Mouse (Mus musculus) MEL (cell line): ENCODE measurements at regions not wholly inside any gene's neighbourhood (a gene's known extent, or its start where the extent isn't known, plus 50 kb on each side); places are given as distances from the start of the nearest gene placed in this dataset.

Source experiments
- DNase-seq: peaks from one replicate; pipeline ENCODE4 v3.0.0; 2011; ENCODE audit warnings: low read depth, low spot score
- H3K27ac ChIP-seq: 2 replicates; pipeline ENCODE4 v1.5.1; 2012; ENCODE audit warnings: low read depth, mild to moderate bottlenecking, control low read depth, low read length, moderate library complexity; ENCODE audit not compliant: control insufficient read depth
- H3K27me3 ChIP-seq, 2 experiments: fragments of 150-350 bp in 1 of 2; sonication (generic) in 1 of 2; 2 replicates each; pipeline ENCODE4 v1.6.1; 2012; ENCODE audit warnings: low read length in 2 of 2, mild to moderate bottlenecking in 2 of 2, improper control_type of control experiment in 1 of 2, moderate library complexity in 1 of 2; ENCODE audit not compliant: insufficient read depth in 2 of 2, control insufficient read depth in 1 of 2
- H3K36me3 ChIP-seq, 2 experiments: 2 replicates each; pipeline ENCODE4 v1.6.1; 2012 to 2014; ENCODE audit warnings: low read length in 2 of 2, improper control_type of control experiment in 1 of 2, inconsistent platforms in 1 of 2, mild to moderate bottlenecking in 1 of 2; ENCODE audit not compliant: insufficient read depth in 2 of 2, control insufficient read depth in 1 of 2
- H3K4me1 ChIP-seq, 2 experiments: fragments of 150-350 bp in 1 of 2; sonication (generic) in 1 of 2; 2 replicates each; pipeline ENCODE4 v1.6.1; 2012; ENCODE audit warnings: low read length in 2 of 2, improper control_type of control experiment in 1 of 2, mild to moderate bottlenecking in 1 of 2; ENCODE audit not compliant: insufficient read depth in 2 of 2, control insufficient read depth in 1 of 2
- H3K4me3 ChIP-seq, 2 experiments: fragments of 150-350 bp in 1 of 2; sonication (generic) in 1 of 2; 2 replicates each; pipeline ENCODE4 v1.5.1; 2012; ENCODE audit warnings: low read depth in 2 of 2, low read length in 2 of 2, mild to moderate bottlenecking in 2 of 2, moderate library complexity in 2 of 2, control low read depth in 1 of 2, improper control_type of control experiment in 1 of 2; ENCODE audit not compliant: control insufficient read depth in 1 of 2, insufficient read depth in 1 of 2
- H3K79me2 ChIP-seq: 2 replicates; pipeline ENCODE4 v1.6.1; 2012; ENCODE audit warnings: mild to moderate bottlenecking, low read length, moderate library complexity; ENCODE audit not compliant: control insufficient read depth, poor library complexity, insufficient read depth
- H3K9ac ChIP-seq: 2 replicates; pipeline ENCODE4 v1.6.1; 2012; ENCODE audit warnings: low read depth, mild to moderate bottlenecking, control low read depth, low read length, moderate library complexity; ENCODE audit not compliant: control insufficient read depth, poor library complexity, severe bottlenecking
- H3K9me3 ChIP-seq: fragments of 150-350 bp; sonication (generic); replicated peaks from 2 replicates; pipeline ENCODE4 v1.6.1; 2012; ENCODE audit warnings: mild to moderate bottlenecking, low read length, improper control_type of control experiment, moderate library complexity; ENCODE audit not compliant: insufficient read depth
- BHLHE40 ChIP-seq: IDR thresholded peaks from 2 replicates; pipeline ENCODE4 v1.6.1; 2012; ENCODE audit warnings: low read depth, mild to moderate bottlenecking, inconsistent platforms, low read length, improper control_type of control experiment, borderline replicate concordance
- CHD1 ChIP-seq: IDR thresholded peaks from 2 replicates; pipeline ENCODE4 v1.6.1; 2012; ENCODE audit warnings: low read depth, mild to moderate bottlenecking, inconsistent platforms, low read length, improper control_type of control experiment
- E2F4 ChIP-seq: IDR thresholded peaks from 2 replicates; pipeline ENCODE4 v1.6.1; 2011; ENCODE audit warnings: low read depth, low read length, improper control_type of control experiment, borderline replicate concordance
- ELF1 ChIP-seq: IDR thresholded peaks from 2 replicates; pipeline ENCODE4 v1.6.1; 2014; ENCODE audit warnings: low read depth, mild to moderate bottlenecking, inconsistent platforms, low read length, improper control_type of control experiment, moderate library complexity
- EP300 ChIP-seq, 2 experiments: IDR thresholded peaks; 2 replicates each; pipeline ENCODE4 v1.6.1; 2011; ENCODE audit warnings: improper control_type of control experiment in 2 of 2, low read length in 2 of 2, low read depth in 1 of 2, mild to moderate bottlenecking in 1 of 2
- ETS1 ChIP-seq: IDR thresholded peaks from 2 replicates; pipeline ENCODE4 v1.6.1; 2012; ENCODE audit warnings: low read depth, mild to moderate bottlenecking, inconsistent platforms, low read length, improper control_type of control experiment, moderate library complexity
- JUND ChIP-seq: IDR thresholded peaks from 2 replicates; pipeline ENCODE4 v1.6.1; 2011; ENCODE audit warnings: low read depth, mild to moderate bottlenecking, improper control_type of control experiment, low read length
- KAT2A ChIP-seq: conservative IDR thresholded peaks from 2 replicates; pipeline ENCODE4 v1.6.1; 2012; ENCODE audit warnings: low read depth, low read length, improper control_type of control experiment, inconsistent platforms
- MAZ ChIP-seq: IDR thresholded peaks from 2 replicates; pipeline ENCODE4 v1.6.1; 2012; ENCODE audit warnings: low read depth, mild to moderate bottlenecking, inconsistent platforms, low read length, improper control_type of control experiment
- MYC ChIP-seq: IDR thresholded peaks from 2 replicates; pipeline ENCODE4 v1.6.1; 2011; ENCODE audit warnings: low read depth, mild to moderate bottlenecking, low read length, improper control_type of control experiment, moderate library complexity
- POLR2AphosphoS2 ChIP-seq: IDR thresholded peaks from 2 replicates; pipeline ENCODE4 v1.6.1; 2011; ENCODE audit warnings: low read length, improper control_type of control experiment
- POLR2AphosphoS5 ChIP-seq: IDR thresholded peaks from 2 replicates; pipeline ENCODE4 v1.6.1; 2012; ENCODE audit warnings: low read depth, borderline replicate concordance, mild to moderate bottlenecking, inconsistent platforms, low read length, moderate library complexity, mixed read lengths
- RCOR1 ChIP-seq: IDR thresholded peaks from 2 replicates; pipeline ENCODE4 v1.6.1; 2012; ENCODE audit warnings: low read depth, mild to moderate bottlenecking, inconsistent platforms, low read length, improper control_type of control experiment
- SIN3A ChIP-seq: IDR thresholded peaks from 2 replicates; pipeline ENCODE4 v1.6.1; 2012; ENCODE audit warnings: low read length, improper control_type of control experiment, inconsistent platforms
- TBP ChIP-seq: IDR thresholded peaks from 2 replicates; pipeline ENCODE4 v1.8.0; 2011; ENCODE audit warnings: low read depth, low read length, improper control_type of control experiment
- TCF12 ChIP-seq: IDR thresholded peaks from 2 replicates; pipeline ENCODE4 v1.6.1; 2014; ENCODE audit warnings: low read depth, mild to moderate bottlenecking, inconsistent platforms, low read length, improper control_type of control experiment, moderate library complexity
- USF1 ChIP-seq: IDR thresholded peaks from 2 replicates; pipeline ENCODE4 v1.6.1; 2014; ENCODE audit warnings: low read depth, mild to moderate bottlenecking, inconsistent platforms, low read length, improper control_type of control experiment, moderate library complexity
- USF2 ChIP-seq, 2 experiments: IDR thresholded peaks; 2 replicates each; pipeline ENCODE4 v1.6.1; 2011 to 2012; ENCODE audit warnings: improper control_type of control experiment in 2 of 2, low read length in 2 of 2, borderline replicate concordance in 1 of 2, inconsistent platforms in 1 of 2, low read depth in 1 of 2, mild to moderate bottlenecking in 1 of 2; ENCODE audit not compliant: insufficient read depth in 1 of 2
- ZKSCAN1 ChIP-seq: IDR thresholded peaks from 2 replicates; pipeline ENCODE4 v1.6.1; 2012; ENCODE audit warnings: low read depth, mild to moderate bottlenecking, inconsistent platforms, low read length, improper control_type of control experiment, moderate library complexity

DNA sequence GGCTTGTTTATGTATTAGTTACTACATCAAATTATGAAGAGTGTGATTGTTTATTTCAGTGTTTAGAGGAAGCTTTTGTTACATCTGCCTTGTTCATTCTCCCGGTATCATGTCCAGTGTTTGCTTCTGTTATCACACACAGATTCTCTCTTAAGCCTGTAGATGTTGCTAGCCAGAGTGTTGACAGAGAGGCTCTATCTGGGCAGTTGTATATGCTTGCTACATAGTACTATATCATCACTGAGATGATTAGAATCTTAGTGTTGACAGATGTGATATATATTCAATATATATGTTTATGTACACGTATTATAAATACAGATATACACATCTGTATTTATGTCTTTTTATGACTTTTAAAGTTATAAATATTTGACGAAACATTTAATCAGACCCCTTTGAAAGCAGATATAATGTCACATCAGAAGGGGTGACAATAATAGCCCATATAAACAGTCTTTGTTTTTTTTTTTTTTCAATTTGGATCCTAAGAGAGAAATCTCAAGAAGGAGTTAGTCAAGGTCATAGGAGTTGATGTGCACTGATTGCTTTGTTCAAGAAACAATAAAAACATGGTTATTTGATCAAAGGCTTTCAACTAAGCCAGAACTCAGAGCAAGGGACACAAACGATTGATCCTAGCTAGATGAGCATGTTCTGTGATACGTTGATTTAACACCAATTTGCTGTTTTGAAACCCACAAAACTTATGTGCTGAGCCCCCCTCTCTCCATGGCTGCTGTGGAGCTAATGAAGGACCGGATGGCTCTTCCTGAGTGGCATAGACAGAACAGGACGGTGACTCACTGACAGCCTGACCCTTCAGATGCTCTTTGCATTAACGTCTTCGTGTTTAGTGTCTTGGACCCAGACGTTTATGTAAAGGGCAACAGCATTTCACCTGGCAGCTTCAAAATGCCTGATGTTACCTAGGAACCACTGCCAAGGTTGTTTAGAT, 352.8 kb upstream of the Arglu1 start:
- no peak for DNase-seq
- Histone ChIP-seq H3K4me3 (no peak overlapping the region), H3K27me3 (no peaks in the 10 kb centered on the region), H3K79me2 (no peaks in the 10 kb centered on the region), H3K9ac (no peak overlapping the region), H3K27ac (no peak overlapping the region), H3K4me1 (no peaks in the 10 kb centered on the region), H3K36me3 (no peaks in the 10 kb centered on the region), H3K9me3 (no peaks in the 10 kb centered on the region)
- TF ChIP-seq USF1: no peak
- TF ChIP-seq POLR2AphosphoS2: no peak
- no peak for TF ChIP-seq MYC
- no peak for TF ChIP-seq EP300 (IDR thresholded peaks at IDR 0.05; ENCODE audit: low read depth in 1 of 2, low read length in 2 of 2)
- no peak for TF ChIP-seq ELF1
- no peak for TF ChIP-seq MAZ
- TF ChIP-seq KAT2A: no peak
- no peak for TF ChIP-seq E2F4
- TF ChIP-seq TBP: no peak
- no peak for TF ChIP-seq JUND
- TF ChIP-seq BHLHE40: no peak
- no peak for TF ChIP-seq CHD1
- no peak for TF ChIP-seq TCF12
- no peak for TF ChIP-seq ZKSCAN1
- TF ChIP-seq RCOR1: no peak

DNA sequence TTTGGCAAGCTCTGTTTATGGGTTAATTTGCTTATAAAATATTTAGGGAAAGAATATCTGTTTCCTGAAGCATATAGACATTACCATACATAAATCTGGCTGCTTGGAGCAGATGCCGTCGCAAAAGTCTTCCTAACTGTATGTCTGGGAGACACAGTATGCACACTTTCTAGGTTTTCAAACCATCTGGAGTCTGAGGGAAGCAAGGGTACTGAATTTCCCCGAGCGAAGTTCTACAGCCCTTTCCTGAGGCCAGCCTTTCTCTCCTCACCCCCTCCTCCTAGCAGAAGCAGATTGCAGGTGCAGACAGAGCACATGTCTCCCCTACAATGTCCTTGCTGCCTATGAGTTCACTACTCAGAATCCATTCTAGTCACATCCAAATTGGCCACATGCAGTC, 338.8 kb upstream of the Arglu1 start:
- DNase-seq: no peak
- Histone ChIP-seq H3K27me3 (no peaks in the 10 kb centered on the region), H3K4me3 (no peak overlapping the region), H3K4me1 (no peaks in the 10 kb centered on the region), H3K9me3 (no peaks in the 10 kb centered on the region), H3K79me2 (no peaks in the 10 kb centered on the region), H3K9ac (no peak overlapping the region), H3K27ac (no peak overlapping the region), H3K36me3 (no peaks in the 10 kb centered on the region)
- TF ChIP-seq BHLHE40 (no peak), POLR2AphosphoS5 (no peak), RCOR1 (no peak), USF2 (IDR thresholded peaks at IDR 0.05; ENCODE audit: borderline replicate concordance in 1 of 2, insufficient read depth in 1 of 2, low read depth in 1 of 2, low read length in 2 of 2) (no peak), ETS1 (no peak), SIN3A (no peak)
